Mouse (Mus musculus) embryonic facial prominence, embryonic 13.5 days (tissue): ENCODE measurements around the gene Tmem238. TPM values are rescaled to one million over a fixed set of nuclear protein-coding genes. Genes with fewer than 3 reads are reported as not detected.

Experiments used
- ATAC-seq: fragments of 200-750 bp; cut with Nextera tagmentation; 2 replicates; pipeline ENCODE4 v1.8.0; 2017; ENCODE audit warnings: low read depth; ENCODE audit not compliant: insufficient number of reproducible peaks, insufficient read depth, low FRiP score, low TSS enrichment
- H3K27ac ChIP-seq: fragments of 300-500 bp; sonication (generic); 2 replicates; pipeline ENCODE4 v1.5.1; 2015; ENCODE audit warnings: moderate library complexity, mild to moderate bottlenecking, inconsistent platforms
- H3K27me3 ChIP-seq: fragments of 300-500 bp; sonication (generic); 2 replicates; pipeline ENCODE4 v1.6.1; 2015; ENCODE audit warnings: mild to moderate bottlenecking, inconsistent platforms
- H3K36me3 ChIP-seq: fragments of 300-500 bp; sonication (generic); 2 replicates; pipeline ENCODE4 v1.6.1; 2015; ENCODE audit warnings: mild to moderate bottlenecking, inconsistent platforms
- H3K4me1 ChIP-seq: fragments of 300-500 bp; sonication (generic); 2 replicates; pipeline ENCODE4 v1.6.1; 2015; ENCODE audit warnings: inconsistent platforms
- H3K4me2 ChIP-seq: fragments of 300-500 bp; sonication (generic); 2 replicates; pipeline ENCODE4 v1.6.1; 2015; ENCODE audit warnings: moderate library complexity, mild to moderate bottlenecking, inconsistent platforms
- H3K4me3 ChIP-seq: fragments of 300-500 bp; sonication (generic); 2 replicates; pipeline ENCODE4 v1.5.1; 2015; ENCODE audit warnings: mild to moderate bottlenecking, inconsistent platforms
- H3K9ac ChIP-seq: fragments of 300-500 bp; sonication (generic); 2 replicates; pipeline ENCODE4 v1.6.1; 2015; ENCODE audit warnings: mild to moderate bottlenecking, inconsistent platforms
- H3K9me3 ChIP-seq: fragments of 300-500 bp; sonication (generic); 2 replicates; pipeline ENCODE4 v1.6.1; 2016; ENCODE audit warnings: inconsistent platforms
- WGBS: fragments of 180-500 bp; shearing (Covaris S2); methylation state at CpG from one replicate; pipeline ENCODE4 v1.1.7; 2015; ENCODE audit warnings: mixed read lengths; 5-methylcytosine and 5-hydroxymethylcytosine counted together
- polyA plus RNA-seq: library from polyadenylated mRNA; unstranded; fragments of >200 nt; fragmentation: Nextera tagmentation; extraction: Ambion mirVana; gene quantifications from 2 replicates; pipeline ENCODE4 v1.2.1, GENCODE M21; 2015

The Tmem238 gene
- polyA plus RNA-seq, 1 experiment from 2014 or later = 6.3 TPM

DNA sequence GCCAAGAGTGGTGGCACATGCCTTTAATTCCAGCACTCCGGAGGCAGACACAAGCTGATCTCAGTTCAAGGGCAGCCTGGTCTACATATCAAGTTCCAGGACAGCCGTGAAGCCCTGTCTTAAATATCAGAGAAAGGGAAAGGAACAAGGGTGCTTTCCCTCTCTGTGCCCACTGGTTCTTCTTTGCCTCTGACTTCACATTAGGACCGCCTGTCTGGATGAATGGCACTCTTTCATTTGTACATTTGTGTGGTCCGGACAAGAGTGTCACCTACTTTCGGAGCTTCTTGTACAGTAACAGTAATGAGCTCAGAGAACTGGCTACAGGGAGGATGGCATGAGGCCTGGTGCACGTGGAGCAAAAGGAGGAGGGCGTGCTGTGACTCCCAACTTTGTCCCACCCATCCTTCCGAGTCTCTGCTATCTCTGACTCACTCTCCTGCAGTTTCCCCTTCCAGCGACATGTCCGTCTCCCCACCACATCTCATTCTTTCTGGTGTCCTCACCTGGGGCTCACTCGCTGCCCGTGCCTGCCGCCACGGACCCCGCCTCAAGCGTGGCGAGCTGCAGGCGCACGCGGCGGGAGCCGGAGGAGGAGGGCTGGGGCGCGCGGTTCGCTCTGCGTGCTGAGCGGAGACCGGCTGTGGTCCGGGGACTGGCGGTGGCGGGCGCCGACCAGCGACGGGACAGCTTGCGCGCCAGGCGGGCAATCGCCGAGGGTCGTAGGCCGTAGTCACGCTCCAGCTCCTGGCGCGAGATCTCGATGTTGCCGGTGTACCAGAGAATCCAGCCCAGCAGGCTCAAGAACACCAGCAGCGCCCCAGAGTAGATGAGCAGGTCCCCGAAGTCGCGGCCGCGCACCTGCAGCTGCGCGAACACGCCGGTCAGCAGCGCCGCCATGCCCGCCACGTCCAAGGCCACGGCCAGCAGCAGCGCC is 689 bp downstream of the Tmem238 start:
- peaks cover 2% of the 10 kb centered on the region for H3K36me3 ChIP-seq
- H3K27ac ChIP-seq = peak overlapping the region; percentile 33
- peak overlapping the region; percentile 59 for H3K4me3 ChIP-seq
- peak overlapping the region; percentile 84 for H3K9ac ChIP-seq
- H3K4me2 ChIP-seq = peak overlapping the region; percentile 95
- ATAC-seq = 0 out of 2 replicates have a peak, but pooled peaks have one; percentile 39
- H3K4me1 ChIP-seq = peaks cover 14% of the 10 kb centered on the region
- H3K9me3 ChIP-seq = no peaks in the 10 kb centered on the region
- peaks cover 24% of the 10 kb centered on the region for H3K27me3 ChIP-seq
- WGBS = 1% methylated on average over 64 of the region's 64 CpGs

DNA sequence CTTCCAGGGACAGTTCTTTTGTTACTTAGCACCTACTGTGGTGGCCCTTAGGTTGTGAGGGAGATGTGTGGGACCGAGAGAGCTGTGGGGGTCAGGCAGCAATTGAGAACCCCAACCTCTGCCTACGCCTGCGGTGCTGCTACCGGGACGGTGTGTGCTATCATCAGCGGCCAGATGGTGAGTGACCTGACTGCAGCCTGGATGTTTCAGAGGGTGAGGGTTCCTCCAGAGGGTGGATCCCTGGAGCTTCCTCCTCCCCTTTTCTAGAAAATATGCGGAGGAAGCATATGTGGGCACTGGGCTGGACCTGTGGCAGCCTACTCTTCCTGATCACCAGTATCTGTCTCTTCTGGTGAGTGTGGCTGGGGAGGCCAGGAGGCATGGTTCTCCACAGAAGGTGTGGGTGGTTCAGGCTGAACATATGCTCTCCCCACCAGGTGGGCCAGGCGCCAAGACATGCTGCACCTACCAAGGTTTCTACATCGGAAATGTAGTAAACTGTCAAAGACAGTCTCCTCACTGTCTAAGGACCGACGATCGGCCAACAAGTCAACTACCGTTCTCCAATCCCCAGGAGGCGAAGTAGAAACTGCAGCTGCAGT is 5.7 kb downstream of the Tmem238 start:
- WGBS = 88% methylated on average over 14 of the region's 14 CpGs
- no peak for ATAC-seq
- Histone ChIP-seq H3K4me3 (no peak overlapping the region), H3K27me3 (peaks cover 34% of the 10 kb centered on the region), H3K9me3 (no peaks in the 10 kb centered on the region), H3K4me2 (no peak overlapping the region), H3K9ac (no peak overlapping the region), H3K36me3 (no peaks in the 10 kb centered on the region), H3K4me1 (peaks cover 9% of the 10 kb centered on the region; the same call in 1 of the 2 replicates), H3K27ac (no peak overlapping the region)

DNA sequence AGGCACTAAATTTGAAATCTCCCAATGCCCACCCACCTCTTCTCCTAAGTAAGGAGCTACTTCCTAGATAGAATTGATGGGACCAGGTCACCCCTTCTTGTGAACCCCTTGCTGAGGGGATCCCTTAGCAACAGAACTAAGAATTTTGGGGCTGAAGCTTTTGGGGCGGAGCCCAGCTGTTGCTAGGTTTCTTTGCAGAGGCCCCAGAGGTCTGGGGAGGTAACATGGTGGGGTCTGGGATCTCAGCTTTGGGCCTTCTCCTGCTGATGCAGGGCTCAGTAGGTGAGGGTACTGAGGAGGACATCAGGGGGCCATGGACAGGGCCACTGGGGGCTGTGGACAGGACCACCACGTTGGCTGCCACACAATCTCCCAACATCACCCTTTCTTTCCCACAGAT is 6.7 kb downstream of the Tmem238 start, which contains the start of the genes Il11 and Tmem190:
Gene Il11, minus strand, starts transcription at position 101 of the 400 bp plus-strand sequence.
Gene Tmem190, plus strand, starts transcription at position 179 of the 400 bp plus-strand sequence.
- H3K27me3 ChIP-seq = peaks cover 37% of the 10 kb centered on the region
- H3K4me1 ChIP-seq = peaks cover 4% of the 10 kb centered on the region; the same call in 1 of the 2 replicates
- WGBS = 73% methylated on average over 2 of the region's 2 CpGs
- no peaks in the 10 kb centered on the region for H3K36me3 ChIP-seq
- no peak within 1 kb of the TSS for H3K4me3 ChIP-seq
- ATAC-seq = no peak
- H3K9ac ChIP-seq = no peak within 1 kb of the TSS
- H3K9me3 ChIP-seq = no peaks in the 10 kb centered on the region
- H3K27ac ChIP-seq = no peak within 1 kb of the TSS
- H3K4me2 ChIP-seq = no peak within 1 kb of the TSS

DNA sequence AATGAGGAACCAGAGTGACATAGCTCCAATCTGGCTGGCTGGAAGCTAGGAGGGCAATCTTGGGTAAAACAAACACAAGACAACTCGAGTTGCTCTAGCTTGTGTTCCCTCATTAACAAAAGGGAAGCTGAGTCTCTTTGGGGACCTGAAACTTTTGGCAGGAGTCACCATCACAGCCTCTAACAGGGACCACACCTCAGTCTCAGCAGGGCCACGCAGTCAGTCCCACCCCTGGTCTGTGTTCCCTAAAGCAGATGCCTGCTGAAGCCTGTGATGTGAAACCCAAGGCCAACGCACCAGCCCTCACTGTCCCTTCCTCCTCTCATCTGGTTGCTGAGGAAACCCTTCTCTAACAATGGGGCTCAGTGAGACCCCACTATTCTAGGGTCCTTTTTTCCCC is 7.3 kb downstream of the Tmem238 start:
- peaks cover 40% of the 10 kb centered on the region for H3K27me3 ChIP-seq
- no peak overlapping the region for H3K4me3 ChIP-seq
- no peak overlapping the region for H3K9ac ChIP-seq
- no peak overlapping the region for H3K4me2 ChIP-seq
- WGBS = 54% methylated on average over 3 of the region's 3 CpGs
- no peaks in the 10 kb centered on the region for H3K9me3 ChIP-seq
- H3K36me3 ChIP-seq = no peaks in the 10 kb centered on the region
- ATAC-seq = no peak
- H3K4me1 ChIP-seq = peaks cover 11% of the 10 kb centered on the region
- H3K27ac ChIP-seq = no peak overlapping the region

DNA sequence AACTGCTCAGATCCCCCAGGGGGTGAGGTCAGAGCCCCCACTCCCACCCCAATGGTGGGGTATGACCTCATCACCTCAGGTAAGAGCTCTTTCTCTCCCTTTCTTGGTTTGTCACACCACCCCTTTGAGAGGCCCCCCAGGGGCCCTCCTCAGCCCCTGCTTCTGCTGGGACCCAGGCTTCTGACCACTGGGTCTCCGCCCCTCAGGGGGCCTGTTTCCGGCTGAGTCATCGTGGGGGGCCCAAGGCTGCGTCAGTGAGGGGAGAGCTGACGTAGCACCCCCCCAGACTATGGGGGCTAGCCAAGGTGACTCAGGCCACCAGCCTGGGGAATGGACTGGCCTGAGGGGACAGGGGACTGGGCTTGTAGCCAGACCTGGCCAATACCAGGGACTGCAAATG is 9.5 kb downstream of the Tmem238 start:
- Histone ChIP-seq H3K4me2 (no peak overlapping the region), H3K36me3 (no peaks in the 10 kb centered on the region), H3K4me3 (no peak overlapping the region), H3K4me1 (peaks cover 17% of the 10 kb centered on the region), H3K9ac (no peak overlapping the region), H3K9me3 (no peaks in the 10 kb centered on the region), H3K27ac (no peak overlapping the region), H3K27me3 (peaks cover 62% of the 10 kb centered on the region)
- 42% methylated on average over 5 of the region's 5 CpGs for WGBS
- no peak for ATAC-seq

DNA sequence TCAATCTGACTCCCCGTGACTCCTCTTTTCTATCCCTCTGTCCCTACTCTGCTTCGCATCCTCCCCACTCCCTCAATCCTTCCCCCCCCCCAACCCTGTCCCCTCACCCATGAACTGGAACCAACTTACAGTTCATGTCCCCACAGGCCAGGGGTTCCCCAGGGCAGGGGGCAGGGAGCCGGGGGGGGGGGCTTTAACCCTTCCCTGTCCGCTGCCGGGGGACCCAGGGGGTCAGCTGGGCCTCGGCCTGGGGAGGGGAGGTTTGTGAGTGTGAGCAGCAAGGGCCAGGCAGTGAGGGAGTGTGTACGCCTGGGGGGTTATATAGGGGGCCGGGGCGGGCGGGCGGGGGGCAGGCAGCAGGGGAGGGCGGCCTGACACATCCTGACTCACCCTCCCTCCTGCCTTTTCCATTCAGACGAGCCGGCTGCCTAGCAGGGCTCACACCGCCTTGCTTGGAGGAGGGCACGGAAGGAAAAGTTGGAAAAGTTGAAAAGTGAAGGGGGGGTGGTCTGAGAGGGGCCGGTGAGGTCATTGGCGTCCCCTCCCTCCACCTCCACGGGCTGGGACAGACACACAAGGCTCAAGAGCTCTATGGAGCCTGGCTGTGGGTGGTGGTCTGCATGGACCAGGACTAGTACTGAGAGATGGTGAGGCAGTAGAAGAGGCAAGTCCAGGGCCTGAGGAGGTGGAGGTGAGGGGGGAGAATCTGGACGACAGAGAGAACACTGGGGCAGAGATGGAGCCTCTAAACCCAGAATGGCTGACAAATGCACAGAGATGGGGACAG is 11.4 kb downstream of the Tmem238 start:
- WGBS = 4% methylated on average over 20 of the region's 20 CpGs
- no peak overlapping the region for H3K27ac ChIP-seq
- H3K9ac ChIP-seq = 0 out of 2 replicates have a peak overlapping the region, but pooled peaks have one; percentile 55
- no peak overlapping the region for H3K4me3 ChIP-seq
- H3K36me3 ChIP-seq = no peaks in the 10 kb centered on the region
- H3K9me3 ChIP-seq = no peaks in the 10 kb centered on the region
- no peak for ATAC-seq
- 0 out of 2 replicates have a peak overlapping the region, but pooled peaks have one; percentile 60 for H3K4me2 ChIP-seq
- H3K27me3 ChIP-seq = peaks cover 68% of the 10 kb centered on the region
- H3K4me1 ChIP-seq = peaks cover 17% of the 10 kb centered on the region

DNA sequence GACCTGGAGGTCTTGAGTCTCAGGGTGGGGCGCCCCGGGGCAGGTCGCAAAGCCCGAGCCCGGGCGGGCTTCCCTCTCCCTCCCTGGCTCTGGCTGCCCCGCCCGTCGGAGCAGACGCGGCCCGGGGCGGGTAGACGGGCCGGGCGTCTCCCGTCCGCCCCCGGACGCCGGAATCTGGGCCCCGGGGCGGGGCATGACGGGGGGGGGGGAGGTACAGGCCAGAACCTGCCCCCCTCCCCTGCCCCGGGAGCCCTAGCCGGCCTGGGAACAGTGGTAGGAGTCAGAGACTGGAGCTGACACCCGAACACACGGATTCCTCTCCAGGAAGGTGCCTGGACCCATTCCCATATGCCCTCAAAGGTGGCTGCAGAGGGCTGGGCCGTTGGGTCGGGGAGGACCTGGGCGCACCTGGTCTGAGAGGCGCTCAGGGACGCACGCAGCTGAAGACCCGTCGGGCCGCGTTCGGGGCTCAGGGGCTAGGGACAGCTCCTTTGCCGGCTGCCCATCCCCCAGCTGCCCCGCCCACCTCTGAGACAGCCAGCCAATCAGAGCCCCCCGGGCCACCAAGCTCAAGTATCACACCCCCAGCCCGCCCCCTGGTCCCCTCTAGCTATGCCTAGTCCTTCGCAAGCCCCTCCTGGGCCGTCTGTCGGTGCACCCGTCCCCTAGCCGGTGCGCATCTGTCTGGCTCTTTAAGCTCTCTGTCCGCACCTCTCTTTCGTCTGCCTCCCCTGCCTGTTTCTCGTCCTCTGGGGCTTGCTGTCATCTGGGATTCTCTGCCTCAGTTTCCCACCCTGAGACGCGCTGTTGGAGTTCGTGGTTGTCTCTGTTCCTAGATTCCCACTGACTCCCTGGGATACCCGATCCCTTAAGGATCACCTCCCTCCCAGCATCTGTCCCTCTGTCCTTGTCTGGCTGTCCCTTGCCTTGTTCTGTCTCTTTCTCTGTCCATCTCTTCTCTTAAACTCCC is 12.3 kb downstream of the Tmem238 start:
- Histone ChIP-seq H3K4me3 (peak overlapping the region; percentile 41), H3K4me2 (peak overlapping the region; percentile 60), H3K36me3 (no peaks in the 10 kb centered on the region), H3K4me1 (peaks cover 17% of the 10 kb centered on the region), H3K27me3 (peaks cover 68% of the 10 kb centered on the region), H3K9me3 (no peaks in the 10 kb centered on the region), H3K9ac (peak overlapping the region; percentile 55), H3K27ac (no peak overlapping the region)
- peak; percentile 65; the same call in 1 of the 2 replicates for ATAC-seq
- WGBS = 1% methylated on average over 52 of the region's 56 CpGs

DNA sequence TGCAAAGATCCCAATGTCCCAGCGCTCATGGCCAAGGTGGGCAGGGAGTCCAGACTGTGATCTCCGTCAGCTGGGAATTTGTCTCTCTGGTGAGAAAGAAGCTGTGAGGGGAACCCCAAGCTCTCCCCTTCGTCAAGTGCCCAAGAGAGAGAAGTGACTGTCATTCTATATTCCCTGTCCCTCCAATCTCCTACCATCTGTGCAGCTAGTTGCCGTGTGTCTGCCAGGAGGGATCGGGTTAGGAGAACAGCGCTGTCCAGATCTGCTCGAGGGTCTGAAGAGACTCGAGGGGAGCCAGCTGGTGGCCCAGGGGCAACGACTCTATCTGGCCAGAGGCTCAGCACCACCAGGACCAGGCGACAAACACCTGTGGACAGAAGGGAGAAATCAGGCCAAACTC is 13.3 kb downstream of the Tmem238 start:
- Histone ChIP-seq H3K27ac (no peak overlapping the region), H3K36me3 (no peaks in the 10 kb centered on the region), H3K4me1 (peaks cover 17% of the 10 kb centered on the region), H3K4me3 (no peak overlapping the region), H3K27me3 (peaks cover 60% of the 10 kb centered on the region), H3K4me2 (no peak overlapping the region), H3K9ac (no peak overlapping the region), H3K9me3 (no peaks in the 10 kb centered on the region)
- no peak for ATAC-seq
- 51% methylated on average over 10 of the region's 10 CpGs for WGBS

DNA sequence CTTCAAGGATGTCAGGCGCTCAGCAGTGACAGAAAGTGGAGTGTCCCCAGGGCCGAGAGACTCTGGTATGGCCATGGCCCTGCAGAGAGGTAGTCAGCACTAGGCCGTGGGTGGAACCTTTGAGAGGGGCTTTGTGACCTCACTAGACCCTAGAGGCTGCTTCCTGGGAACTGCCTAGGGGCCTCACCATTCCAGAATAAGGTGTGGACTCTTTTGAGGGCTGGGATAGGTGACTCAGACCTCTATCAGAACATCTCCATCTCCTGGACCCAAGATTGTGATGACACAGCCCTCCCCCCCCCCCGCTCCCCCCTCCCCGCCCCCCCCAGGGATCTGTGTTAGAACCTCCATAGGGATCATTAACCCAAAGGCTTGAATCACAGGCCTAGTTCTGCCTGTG is 18.3 kb downstream of the Tmem238 start, which contains the start of gene Fam71e2:
Gene Fam71e2, minus strand, starts transcription at position 101 of the 400 bp plus-strand sequence.
- H3K4me3 ChIP-seq = no peak within 1 kb of the TSS
- H3K27ac ChIP-seq = no peak within 1 kb of the TSS
- WGBS = 75% methylated on average over 4 of the region's 5 CpGs
- H3K4me1 ChIP-seq = no peaks in the 10 kb centered on the region
- no peak within 1 kb of the TSS for H3K9ac ChIP-seq
- H3K36me3 ChIP-seq = no peaks in the 10 kb centered on the region
- H3K9me3 ChIP-seq = no peaks in the 10 kb centered on the region
- no peak for ATAC-seq
- no peak within 1 kb of the TSS for H3K4me2 ChIP-seq
- H3K27me3 ChIP-seq = peaks cover 19% of the 10 kb centered on the region

DNA sequence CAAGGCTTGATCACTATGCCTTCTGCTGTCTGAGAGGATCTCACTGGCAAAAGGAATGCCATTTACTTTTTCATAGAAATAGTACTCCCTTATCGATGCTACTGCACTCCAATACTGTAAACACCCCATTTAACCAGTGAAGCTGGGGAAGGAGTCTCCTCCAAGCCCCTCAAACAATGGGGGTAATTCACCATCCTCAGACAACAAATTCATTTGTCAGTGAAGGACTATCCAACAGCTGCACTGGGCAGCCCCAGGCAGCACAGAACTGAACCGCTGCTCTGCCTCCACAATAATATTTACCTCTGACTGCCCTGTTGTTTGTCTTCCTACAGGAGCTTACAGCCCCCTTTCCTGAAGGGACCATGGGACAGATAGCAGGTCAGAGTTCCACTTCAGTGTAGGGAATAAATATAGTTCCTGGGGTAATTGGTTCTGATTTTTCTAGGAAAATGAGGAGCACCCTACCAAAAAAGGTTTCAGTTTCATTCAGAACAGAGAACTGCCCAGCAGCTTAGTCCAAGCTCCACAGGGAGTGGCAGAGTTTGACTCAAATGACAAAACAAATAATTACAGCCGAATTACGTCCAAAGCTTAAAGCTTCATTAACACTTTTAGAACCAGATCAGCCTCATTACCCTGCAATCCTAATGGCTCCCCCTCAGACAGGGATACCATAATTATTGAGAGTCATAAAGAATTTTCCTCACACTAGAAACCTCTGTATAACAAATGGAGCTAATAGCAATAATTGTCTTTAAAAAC is 24.3 kb downstream of the Tmem238 start:
- Histone ChIP-seq H3K9me3 (no peaks in the 10 kb centered on the region), H3K4me1 (peaks cover 9% of the 10 kb centered on the region; the same call in 1 of the 2 replicates), H3K27me3 (no peaks in the 10 kb centered on the region), H3K4me2 (no peak overlapping the region), H3K4me3 (no peak overlapping the region), H3K9ac (no peak overlapping the region), H3K27ac (no peak overlapping the region), H3K36me3 (no peaks in the 10 kb centered on the region)
- WGBS = 10% methylated on average over 4 of the region's 4 CpGs
- ATAC-seq = no peak
